Mouse (Mus musculus) liver, adult 2 months (tissue): ENCODE data around the gene Eqtn.
A peak's percentile ranks its signal among the peaks of the same experiment; 100 is the strongest.

ENCODE experiments used
- CTCF ChIP-seq: fragments of 200-500 bp; IDR thresholded peaks from 2 replicates; pipeline ENCODE4 v1.5.1; 2011; ENCODE audit warnings: low read depth, low read length, control low read depth
- POLR2A ChIP-seq: fragments of 200-500 bp; IDR thresholded peaks from 2 replicates; pipeline ENCODE4 v1.6.1; 2011; ENCODE audit warnings: low read length, control low read depth; ENCODE audit not compliant: insufficient read depth; ENCODE audit errors: extremely low read depth

DNA sequence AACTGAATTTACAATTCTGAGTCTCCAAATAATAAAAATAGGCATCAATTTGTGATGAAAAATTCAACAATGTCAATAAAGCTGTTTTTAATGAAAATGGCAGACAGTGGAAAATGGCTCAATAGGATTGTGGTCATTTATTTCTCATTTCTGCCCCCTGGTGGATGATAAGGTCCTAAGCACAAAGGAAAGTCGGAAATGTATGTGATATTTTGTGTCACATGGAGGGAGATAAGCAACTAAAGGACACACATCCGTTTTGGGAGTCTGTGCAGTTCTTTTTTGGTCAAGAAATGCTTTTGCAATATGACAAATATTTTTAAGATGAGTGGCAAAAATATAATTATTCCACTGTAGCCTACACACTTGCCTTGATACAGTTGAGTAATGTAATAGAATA lies 27.9 kb downstream of the Eqtn start:
- TF ChIP-seq CTCF (0 out of 2 replicates have a peak, but pooled peaks have one; percentile 25), POLR2A (no peak)
